Mouse (Mus musculus): ENCODE data around the gene Hdac8. TPM values are rescaled to one million over a fixed set of nuclear protein-coding genes. Genes with fewer than 3 reads are reported as not detected.

The Hdac8 gene
- 11.0 and 12.6 TPM in 2 replicates for polyA plus RNA-seq (2016; fragmentation: Nextera tagmentation; extraction: Ambion mirVana)

- 20% methylated on average over 27 of the region's 27 CpGs for WGBS
- peak within 1 kb of the TSS; percentile 52 for H3K9ac ChIP-seq
- H3K9me3 ChIP-seq, result no peaks in the 10 kb centered on the region
- ATAC-seq (ENCODE audit: insufficient number of reproducible peaks, insufficient read depth, low FRiP score, low TSS enrichment), result no peak
- peaks cover 3% of the 10 kb centered on the region; the same call in 1 of the 2 replicates for H3K27me3 ChIP-seq
- H3K27ac ChIP-seq, result 0 out of 2 replicates have a peak within 1 kb of the TSS, but pooled peaks have one; percentile 46
- H3K4me3 ChIP-seq, result peak within 1 kb of the TSS; percentile 49
- H3K4me2 ChIP-seq (replicated peaks), result peak within 1 kb of the TSS; percentile 53
- H3K36me3 ChIP-seq, result no peaks in the 10 kb centered on the region
- H3K4me1 ChIP-seq, result no peaks in the 10 kb centered on the region
Measured at GRCm38 (mm10) chrX:102504644-102505481, at the start of gene Hdac8. TSS of gene Hdac8 (minus strand) at chrX:102505359.

GRCm38 (mm10) chrX:102509205-102509604 lies 4.0 kb upstream of the Hdac8 start:
- no peak for ATAC-seq (ENCODE audit: insufficient number of reproducible peaks, insufficient read depth, low FRiP score, low TSS enrichment)
- Histone ChIP-seq H3K9me3 (no peaks in the 10 kb centered on the region), H3K27ac (no peak overlapping the region), H3K4me3 (no peak overlapping the region), H3K36me3 (no peaks in the 10 kb centered on the region), H3K9ac (no peak overlapping the region), H3K4me1 (no peaks in the 10 kb centered on the region), H3K4me2 (replicated peaks) (no peak overlapping the region), H3K27me3 (peaks cover 3% of the 10 kb centered on the region; the same call in 1 of the 2 replicates)
- WGBS, result 72% methylated on average over 4 of the region's 4 CpGs

- H3K4me3 ChIP-seq, result peak overlapping the region; percentile 49
- H3K36me3 ChIP-seq, result peaks cover 5% of the 10 kb centered on the region; the same call in 1 of the 2 replicates
- H3K4me1 ChIP-seq, result no peaks in the 10 kb centered on the region
- no peak for ATAC-seq (ENCODE audit: insufficient number of reproducible peaks, insufficient read depth, low FRiP score, low TSS enrichment)
- no peak overlapping the region for H3K27ac ChIP-seq
- H3K9me3 ChIP-seq, result no peaks in the 10 kb centered on the region
- peak overlapping the region; percentile 52 for H3K9ac ChIP-seq
- H3K27me3 ChIP-seq, result no peaks in the 10 kb centered on the region; the same call in 1 of the 2 replicates
- 29% methylated on average over 10 of the region's 10 CpGs for WGBS
- H3K4me2 ChIP-seq (replicated peaks), result peak overlapping the region; percentile 53
Measured at GRCm38 (mm10) chrX:102504179-102504578, 980 bp downstream of the Hdac8 start.

- 66% methylated on average over 6 of the region's 6 CpGs for WGBS
- Histone ChIP-seq H3K9ac (no peak overlapping the region), H3K4me2 (replicated peaks) (no peak overlapping the region), H3K4me3 (no peak overlapping the region), H3K9me3 (no peaks in the 10 kb centered on the region), H3K4me1 (no peaks in the 10 kb centered on the region), H3K36me3 (peaks cover 3% of the 10 kb centered on the region; the same call in 1 of the 2 replicates), H3K27me3 (no peaks in the 10 kb centered on the region), H3K27ac (no peak overlapping the region)
- ATAC-seq (ENCODE audit: insufficient number of reproducible peaks, insufficient read depth, low FRiP score, low TSS enrichment), result no peak
Measured at GRCm38 (mm10) chrX:102493992-102494730, 11.0 kb downstream of the Hdac8 start.

GRCm38 (mm10) chrX:102485575-102485974 lies 19.6 kb downstream of the Hdac8 start:
- no peak overlapping the region for H3K9ac ChIP-seq
- no peaks in the 10 kb centered on the region for H3K4me1 ChIP-seq

DNA sequence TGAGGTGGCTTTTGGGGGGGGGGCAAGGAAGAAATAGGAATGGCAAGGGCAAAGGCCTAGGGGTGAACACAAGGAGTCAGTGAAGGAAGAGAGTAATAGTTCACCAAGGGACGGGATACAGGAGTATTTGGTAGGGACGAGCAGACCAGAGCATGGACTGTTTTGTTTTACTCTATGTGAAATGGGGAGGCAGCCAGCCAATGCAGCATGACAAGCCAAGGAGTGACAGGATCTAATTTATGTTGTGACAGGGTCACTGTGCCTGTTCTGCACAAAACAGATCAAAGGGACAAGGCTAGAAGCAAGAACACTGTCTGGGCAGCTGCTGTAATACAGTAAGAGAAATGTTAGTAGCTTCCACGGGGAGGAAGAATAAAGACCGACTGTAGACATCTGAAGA lies 25.5 kb downstream of the Hdac8 start:
- no peak for ATAC-seq (ENCODE audit: insufficient number of reproducible peaks, insufficient read depth, low FRiP score, low TSS enrichment)
- H3K27me3 ChIP-seq, result no peaks in the 10 kb centered on the region
- no peak overlapping the region for H3K4me2 ChIP-seq (replicated peaks)
- no peak overlapping the region for H3K9ac ChIP-seq
- H3K36me3 ChIP-seq, result no peaks in the 10 kb centered on the region
- H3K4me1 ChIP-seq, result no peaks in the 10 kb centered on the region
- 76% methylated on average over 4 of the region's 4 CpGs for WGBS
- no peak overlapping the region for H3K27ac ChIP-seq
- no peaks in the 10 kb centered on the region for H3K9me3 ChIP-seq
- no peak overlapping the region for H3K4me3 ChIP-seq

More at GRCm38 (mm10) chrX:102485575-102485974, 19.6 kb downstream of the Hdac8 start:
- Histone ChIP-seq H3K27ac (no peak overlapping the region), H3K4me2 (replicated peaks) (no peak overlapping the region), H3K9me3 (no peaks in the 10 kb centered on the region), H3K36me3 (no peaks in the 10 kb centered on the region), H3K27me3 (no peaks in the 10 kb centered on the region; the same call in 1 of the 2 replicates), H3K4me3 (no peak overlapping the region)
- 84% methylated on average over 7 of the region's 7 CpGs for WGBS
- no peak for ATAC-seq (ENCODE audit: insufficient number of reproducible peaks, insufficient read depth, low FRiP score, low TSS enrichment)

DNA sequence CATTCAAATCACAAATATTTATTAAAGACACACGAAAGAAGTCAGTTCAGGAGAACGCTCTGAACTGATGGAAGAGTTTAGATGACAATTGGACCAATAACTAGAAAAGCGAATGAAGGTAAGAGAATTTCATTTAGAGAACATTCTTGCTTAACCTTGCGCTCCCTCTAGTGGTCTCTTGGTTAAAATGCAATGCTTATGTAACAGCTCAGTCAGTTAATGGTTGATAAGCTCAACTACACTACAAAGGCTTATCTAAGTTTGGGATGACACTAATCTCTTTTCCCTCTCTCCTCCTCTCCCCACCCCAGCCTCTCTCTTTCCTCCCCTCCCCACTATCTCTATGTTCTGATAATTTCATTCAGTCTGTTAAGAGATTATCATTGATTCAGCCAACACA lies 26.2 kb downstream of the Hdac8 start:
- WGBS, result 27% methylated on average over 4 of the region's 4 CpGs

GRCm38 (mm10) chrX:102478481-102478880 lies 26.7 kb downstream of the Hdac8 start:
- no peaks in the 10 kb centered on the region for H3K9me3 ChIP-seq
- H3K27me3 ChIP-seq, result no peaks in the 10 kb centered on the region
- no peak overlapping the region for H3K4me3 ChIP-seq
- H3K27ac ChIP-seq, result no peak overlapping the region
- no peak overlapping the region for H3K4me2 ChIP-seq (replicated peaks)
- H3K36me3 ChIP-seq, result no peaks in the 10 kb centered on the region
- 89% methylated on average over 3 of the region's 3 CpGs for WGBS
- no peak overlapping the region for H3K9ac ChIP-seq
- no peaks in the 10 kb centered on the region for H3K4me1 ChIP-seq
- ATAC-seq (ENCODE audit: insufficient number of reproducible peaks, insufficient read depth, low FRiP score, low TSS enrichment), result no peak

More for the DNA sequence above, 26.2 kb downstream of the Hdac8 start:
- no peaks in the 10 kb centered on the region for H3K4me1 ChIP-seq
- ATAC-seq (ENCODE audit: insufficient number of reproducible peaks, insufficient read depth, low FRiP score, low TSS enrichment), result no peak
- H3K27ac ChIP-seq, result no peak overlapping the region
- no peaks in the 10 kb centered on the region for H3K36me3 ChIP-seq
- H3K27me3 ChIP-seq, result no peaks in the 10 kb centered on the region
- H3K4me2 ChIP-seq (replicated peaks), result no peak overlapping the region
- H3K9me3 ChIP-seq, result no peaks in the 10 kb centered on the region
- no peak overlapping the region for H3K4me3 ChIP-seq
- no peak overlapping the region for H3K9ac ChIP-seq

- no peak overlapping the region for H3K4me2 ChIP-seq (replicated peaks)
- H3K4me3 ChIP-seq, result no peak overlapping the region
- no peaks in the 10 kb centered on the region for H3K27me3 ChIP-seq
- H3K36me3 ChIP-seq, result no peaks in the 10 kb centered on the region
- no peak overlapping the region for H3K27ac ChIP-seq
- no peaks in the 10 kb centered on the region for H3K9me3 ChIP-seq
- no peaks in the 10 kb centered on the region for H3K4me1 ChIP-seq
- no peak overlapping the region for H3K9ac ChIP-seq
- no peak for ATAC-seq (ENCODE audit: insufficient number of reproducible peaks, insufficient read depth, low FRiP score, low TSS enrichment)
- WGBS, result 32% methylated on average over 3 of the region's 3 CpGs
Measured at GRCm38 (mm10) chrX:102476784-102477183, 28.4 kb downstream of the Hdac8 start.

DNA sequence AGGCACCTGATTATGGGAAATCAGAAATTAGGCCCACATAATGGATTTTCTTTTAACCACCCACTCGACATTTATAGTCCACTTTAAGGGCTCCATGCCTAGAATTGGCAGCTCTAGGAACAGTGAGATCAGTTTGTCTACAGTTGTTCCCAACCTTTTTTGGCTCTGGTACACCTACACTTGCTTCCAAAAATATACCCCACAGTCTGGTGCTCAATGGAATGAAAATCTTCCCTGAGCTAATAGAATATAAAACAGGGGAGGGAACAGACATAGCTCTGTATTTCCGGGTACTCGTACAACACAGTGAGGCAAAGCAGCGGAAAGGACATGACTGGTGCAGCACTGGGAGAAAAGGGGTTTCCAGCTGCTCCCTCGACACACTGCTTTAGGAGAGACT lies 29.6 kb downstream of the Hdac8 start:
- Histone ChIP-seq H3K27me3 (no peaks in the 10 kb centered on the region), H3K9ac (no peak overlapping the region), H3K4me2 (replicated peaks) (no peak overlapping the region), H3K36me3 (no peaks in the 10 kb centered on the region), H3K27ac (no peak overlapping the region), H3K4me3 (no peak overlapping the region), H3K4me1 (no peaks in the 10 kb centered on the region), H3K9me3 (no peaks in the 10 kb centered on the region)
- no peak for ATAC-seq (ENCODE audit: insufficient number of reproducible peaks, insufficient read depth, low FRiP score, low TSS enrichment)
- 89% methylated on average over 5 of the region's 5 CpGs for WGBS

- 53% methylated on average over 8 of the region's 8 CpGs for whole genome bisulfite sequencing
- Histone ChIP-seq H3K4me2 (replicated peaks) (no peak overlapping the region), H3K27me3 (0 out of 2 replicates have a peak, but pooled peaks cover 5% of the 10 kb centered on the region), H3K27ac (no peak overlapping the region), H3K36me3 (no peaks in the 10 kb centered on the region), H3K4me1 (0 out of 2 replicates have a peak, but pooled peaks cover 4% of the 10 kb centered on the region), H3K9me3 (no peaks in the 10 kb centered on the region), H3K4me3 (no peak overlapping the region), H3K9ac (no peak overlapping the region)
- no peak for ATAC-seq (ENCODE audit: insufficient number of reproducible peaks, insufficient read depth, low FRiP score, low TSS enrichment)
Measured at GRCm38 (mm10) chrX:102418343-102419127, 86.6 kb downstream of the Hdac8 start.
